Mouse (Mus musculus): ENCODE measurements around the gene Med12l. TPM values are rescaled to one million over a fixed set of nuclear protein-coding genes. Genes with fewer than 3 reads are reported as not detected.

Gene Med12l
- polyA plus RNA-seq, 1 experiment from 2014 or later, result 1.8 TPM

DNA sequence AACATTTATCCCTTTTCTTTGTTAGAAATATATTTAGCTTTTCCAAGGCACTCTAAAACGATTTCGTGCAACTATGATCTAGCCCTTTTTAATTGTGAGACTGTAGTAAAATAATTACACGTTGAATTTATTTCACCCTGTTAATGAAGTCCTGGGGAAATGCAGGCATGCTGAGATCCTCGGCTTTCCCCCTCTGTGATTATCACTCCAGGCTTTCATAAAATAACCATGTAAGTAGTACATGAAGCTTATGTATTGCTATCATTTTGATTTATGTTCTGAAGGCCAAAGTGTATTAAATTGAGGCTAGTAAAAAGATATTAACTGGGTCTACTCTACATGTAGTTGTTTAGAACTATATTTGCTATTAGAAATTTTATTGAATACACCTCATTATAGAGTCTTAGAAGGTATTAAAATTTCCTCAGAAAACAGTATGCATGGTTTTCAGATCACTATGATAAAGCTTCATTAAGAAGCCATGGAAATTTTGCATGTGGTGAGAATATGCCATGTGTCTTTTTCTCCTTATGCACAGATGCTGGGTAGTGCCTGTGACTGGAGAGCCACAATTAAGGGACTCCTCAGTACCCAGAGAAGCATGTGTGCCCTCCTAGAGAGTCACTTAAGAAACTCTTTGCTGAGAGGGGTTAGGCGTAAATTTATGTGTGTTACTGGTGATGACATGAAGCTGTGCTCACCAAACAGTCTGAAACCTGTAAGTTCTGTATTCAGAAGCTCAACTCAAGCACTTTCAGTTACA, 288.0 kb downstream of the Med12l start:
- Histone ChIP-seq H3K4me2 (replicated peaks) (no peak overlapping the region), H3K27me3 (no peaks in the 10 kb centered on the region), H3K36me3 (no peaks in the 10 kb centered on the region), H3K4me3 (no peak overlapping the region), H3K9me3 (no peaks in the 10 kb centered on the region), H3K27ac (no peak overlapping the region), H3K4me1 (no peaks in the 10 kb centered on the region), H3K9ac (no peak overlapping the region)
- 49% methylated on average over 5 of the region's 5 CpGs for WGBS
- no peak for ATAC-seq (ENCODE audit: low FRiP score, low read depth)

DNA sequence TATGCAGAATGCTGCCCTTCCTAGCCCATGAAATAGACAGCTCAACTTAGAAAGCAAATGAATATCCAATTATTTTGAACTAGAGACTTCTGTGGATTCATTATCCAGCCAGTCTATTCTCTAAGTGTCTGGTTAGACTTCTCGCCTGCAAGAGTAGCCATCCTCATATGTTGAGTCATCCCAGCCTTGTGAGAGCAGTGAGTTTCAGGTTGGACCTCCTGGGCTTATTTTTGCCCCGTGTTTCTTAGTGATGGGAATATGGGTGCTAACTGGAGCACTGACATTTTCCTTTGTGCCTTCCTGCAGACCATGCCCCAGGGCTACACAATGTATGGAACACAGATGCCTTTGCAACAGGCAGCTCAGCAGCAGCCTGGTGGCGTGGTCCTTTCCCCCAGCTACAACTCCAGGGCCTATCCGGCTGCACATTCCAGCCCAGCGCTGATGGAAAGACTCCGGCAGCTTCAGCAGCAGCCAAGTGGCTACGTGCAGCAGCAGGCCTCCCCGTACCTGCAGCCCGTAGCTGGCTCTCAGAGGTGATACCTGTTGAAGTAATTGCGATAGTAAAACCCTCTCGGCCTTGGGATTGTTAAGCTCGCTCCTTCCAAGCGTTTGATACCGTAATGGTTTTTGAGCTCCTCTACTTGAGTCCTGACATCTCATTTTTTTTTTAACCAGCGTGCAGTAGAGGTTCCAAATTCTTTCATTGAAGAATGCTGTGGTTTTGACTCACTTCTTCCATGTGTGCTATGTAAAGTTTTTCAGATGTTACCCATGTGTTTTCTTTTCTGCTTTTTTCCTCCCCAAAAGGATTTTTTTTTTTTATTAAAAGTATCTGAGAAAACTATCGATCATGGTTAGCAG, 290.3 kb downstream of the Med12l start:
- ATAC-seq (ENCODE audit: low FRiP score, low read depth), result 0 out of 2 replicates have a peak, but pooled peaks have one; percentile 28
- 59% methylated on average over 16 of the region's 16 CpGs for WGBS
- no peaks in the 10 kb centered on the region for H3K27me3 ChIP-seq
- H3K9me3 ChIP-seq, result no peaks in the 10 kb centered on the region
- H3K4me2 ChIP-seq (replicated peaks), result no peak overlapping the region
- H3K4me3 ChIP-seq, result no peak overlapping the region
- H3K4me1 ChIP-seq, result no peaks in the 10 kb centered on the region
- H3K36me3 ChIP-seq, result no peaks in the 10 kb centered on the region
- no peak overlapping the region for H3K9ac ChIP-seq
- H3K27ac ChIP-seq, result peak overlapping the region; percentile 7; the same call in 1 of the 2 replicates

- 86% methylated on average over 5 of the region's 5 CpGs for WGBS
- Histone ChIP-seq H3K36me3 (no peaks in the 10 kb centered on the region), H3K9me3 (no peaks in the 10 kb centered on the region), H3K4me2 (replicated peaks) (no peak overlapping the region), H3K9ac (no peak overlapping the region), H3K27ac (no peak overlapping the region), H3K4me1 (no peaks in the 10 kb centered on the region), H3K4me3 (no peak overlapping the region), H3K27me3 (no peaks in the 10 kb centered on the region)
- ATAC-seq (ENCODE audit: low FRiP score, low read depth), result no peak
Observed at GRCm38 (mm10) chr3:59296563-59297130, 291.0 kb downstream of the Med12l start.

DNA sequence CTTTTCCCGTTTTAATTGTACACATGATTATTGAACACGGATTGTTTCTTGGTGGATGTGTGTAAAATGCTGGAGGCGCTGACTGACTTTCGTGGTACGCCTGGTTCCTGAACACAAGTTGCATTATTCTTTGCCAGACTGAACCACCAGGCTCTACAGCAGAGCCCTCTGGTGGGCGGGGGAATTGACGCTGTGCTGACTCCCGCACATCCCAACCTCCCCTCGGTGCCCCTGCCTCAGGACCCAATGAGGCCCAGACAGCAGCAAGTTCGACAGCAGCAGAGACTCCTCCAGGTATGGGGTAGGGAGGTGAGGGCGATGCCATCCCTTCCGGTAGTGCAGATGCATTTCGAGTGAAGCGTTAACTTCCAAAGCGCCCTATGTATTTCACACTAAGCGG, 292.0 kb downstream of the Med12l start:
- ATAC-seq (ENCODE audit: low FRiP score, low read depth), result no peak
- Histone ChIP-seq H3K9ac (no peak overlapping the region), H3K4me3 (no peak overlapping the region), H3K36me3 (no peaks in the 10 kb centered on the region), H3K9me3 (no peaks in the 10 kb centered on the region), H3K4me2 (replicated peaks) (no peak overlapping the region), H3K4me1 (no peaks in the 10 kb centered on the region), H3K27me3 (no peaks in the 10 kb centered on the region), H3K27ac (no peak overlapping the region)
- WGBS, result 83% methylated on average over 16 of the region's 16 CpGs

GRCm38 (mm10) chr3:59304944-59305343, 299.3 kb downstream of the Med12l start:
- Histone ChIP-seq H3K4me1 (no peaks in the 10 kb centered on the region), H3K36me3 (no peaks in the 10 kb centered on the region), H3K9ac (no peak overlapping the region), H3K27me3 (no peaks in the 10 kb centered on the region), H3K27ac (no peak overlapping the region), H3K4me2 (replicated peaks) (no peak overlapping the region), H3K9me3 (no peaks in the 10 kb centered on the region), H3K4me3 (no peak overlapping the region)
- no peak for ATAC-seq (ENCODE audit: low FRiP score, low read depth)
- 93% methylated on average over 5 of the region's 5 CpGs for WGBS

- Histone ChIP-seq H3K27me3 (no peaks in the 10 kb centered on the region), H3K36me3 (no peaks in the 10 kb centered on the region), H3K9me3 (no peaks in the 10 kb centered on the region), H3K27ac (no peak overlapping the region), H3K4me2 (replicated peaks) (no peak overlapping the region), H3K4me3 (no peak overlapping the region), H3K9ac (no peak overlapping the region), H3K4me1 (no peaks in the 10 kb centered on the region)
- ATAC-seq (ENCODE audit: low FRiP score, low read depth), result no peak
- WGBS, result 95% methylated on average over 2 of the region's 2 CpGs
Observed at GRCm38 (mm10) chr3:59305518-59305917, 299.9 kb downstream of the Med12l start.

GRCm38 (mm10) chr3:59312610-59313009, 307.0 kb downstream of the Med12l start:
- Histone ChIP-seq H3K4me1 (no peaks in the 10 kb centered on the region), H3K36me3 (peaks cover 26% of the 10 kb centered on the region), H3K9ac (no peak overlapping the region), H3K27ac (no peak overlapping the region), H3K9me3 (no peaks in the 10 kb centered on the region), H3K4me2 (replicated peaks) (no peak overlapping the region), H3K27me3 (no peaks in the 10 kb centered on the region), H3K4me3 (no peak overlapping the region)
- 87% methylated on average over 10 of the region's 10 CpGs for WGBS
- ATAC-seq (ENCODE audit: low FRiP score, low read depth), result no peak

GRCm38 (mm10) chr3:59316077-59316476, 310.5 kb downstream of the Med12l start:
- Histone ChIP-seq H3K36me3 (peaks cover 56% of the 10 kb centered on the region), H3K4me1 (no peaks in the 10 kb centered on the region), H3K9me3 (no peaks in the 10 kb centered on the region), H3K4me3 (no peak overlapping the region), H3K27ac (no peak overlapping the region), H3K4me2 (replicated peaks) (no peak overlapping the region), H3K9ac (no peak overlapping the region), H3K27me3 (no peaks in the 10 kb centered on the region)
- no peak for ATAC-seq (ENCODE audit: low FRiP score, low read depth)
- WGBS, result 92% methylated on average over 7 of the region's 7 CpGs

GRCm38 (mm10) chr3:59321278-59321876, 315.8 kb downstream of the Med12l start:
- 40% methylated on average over 7 of the region's 7 CpGs for WGBS
- ATAC-seq (ENCODE audit: low FRiP score, low read depth), result no peak
- Histone ChIP-seq H3K4me3 (no peak overlapping the region), H3K27ac (no peak overlapping the region), H3K4me1 (no peaks in the 10 kb centered on the region), H3K4me2 (replicated peaks) (no peak overlapping the region), H3K9me3 (no peaks in the 10 kb centered on the region), H3K9ac (no peak overlapping the region), H3K36me3 (peaks cover 54% of the 10 kb centered on the region), H3K27me3 (no peaks in the 10 kb centered on the region)

- WGBS, result 89% methylated on average over 2 of the region's 2 CpGs
- Histone ChIP-seq H3K27ac (no peak overlapping the region), H3K9ac (no peak overlapping the region), H3K36me3 (peaks cover 64% of the 10 kb centered on the region), H3K4me2 (replicated peaks) (no peak overlapping the region), H3K9me3 (peaks cover 11% of the 10 kb centered on the region), H3K27me3 (no peaks in the 10 kb centered on the region), H3K4me3 (no peak overlapping the region), H3K4me1 (no peaks in the 10 kb centered on the region)
- ATAC-seq (ENCODE audit: low FRiP score, low read depth), result no peak
Observed at GRCm38 (mm10) chr3:59328526-59328925, 322.9 kb downstream of the Med12l start.

GRCm38 (mm10) chr3:59341647-59342427, 336.2 kb downstream of the Med12l start:
- WGBS, result 62% methylated on average over 11 of the region's 11 CpGs
- Histone ChIP-seq H3K36me3 (peaks cover 22% of the 10 kb centered on the region), H3K27me3 (no peaks in the 10 kb centered on the region), H3K4me3 (peak overlapping the region; percentile 13), H3K9me3 (no peaks in the 10 kb centered on the region), H3K27ac (no peak overlapping the region), H3K4me1 (peaks cover 7% of the 10 kb centered on the region), H3K4me2 (replicated peaks) (peak overlapping the region; percentile 41), H3K9ac (no peak overlapping the region)
- ATAC-seq (ENCODE audit: low FRiP score, low read depth), result no peak

All from limb, embryonic 13.5 days (tissue).